Mouse (Mus musculus) neural tube, embryonic 13.5 days (tissue): ENCODE measurements around the gene Vmn1r188. TPM values are rescaled to one million over a fixed set of nuclear protein-coding genes. Genes with fewer than 3 reads are reported as not detected.
"Not testable (repeated sequence)": the region's sequence is repeated elsewhere in the genome, so short reads cannot be mapped to it uniquely, and the experiment has no call there.

Experiments used
- ATAC-seq: fragments of 200-750 bp; cut with Nextera tagmentation; 2 replicates; pipeline ENCODE4 v1.8.0; 2017; ENCODE audit warnings: low read depth, mild to moderate bottlenecking, moderate TSS enrichment, moderate library complexity
- H3K27ac ChIP-seq: fragments of 300-500 bp; sonication (generic); replicated peaks from 2 replicates; pipeline ENCODE4 v1.5.1; 2015; ENCODE audit warnings: moderate library complexity, mild to moderate bottlenecking, inconsistent platforms
- H3K27me3 ChIP-seq: fragments of 300-500 bp; sonication (generic); 2 replicates; pipeline ENCODE4 v1.6.1; 2015; ENCODE audit warnings: mild to moderate bottlenecking, inconsistent platforms
- H3K36me3 ChIP-seq: fragments of 300-500 bp; sonication (generic); 2 replicates; pipeline ENCODE4 v1.6.1; 2015; ENCODE audit warnings: mild to moderate bottlenecking, inconsistent platforms
- H3K4me1 ChIP-seq: fragments of 300-500 bp; sonication (generic); replicated peaks from 2 replicates; pipeline ENCODE4 v1.6.1; 2015; ENCODE audit warnings: inconsistent platforms
- H3K4me2 ChIP-seq: fragments of 300-500 bp; sonication (generic); 2 replicates; pipeline ENCODE4 v1.6.1; 2015; ENCODE audit warnings: inconsistent platforms, mild to moderate bottlenecking, moderate library complexity
- H3K4me3 ChIP-seq: fragments of 300-500 bp; sonication (generic); 2 replicates; pipeline ENCODE4 v1.5.1; 2015; ENCODE audit warnings: mild to moderate bottlenecking, inconsistent platforms
- H3K9ac ChIP-seq: fragments of 300-500 bp; sonication (generic); 2 replicates; pipeline ENCODE4 v1.6.1; 2015; ENCODE audit warnings: moderate library complexity, mild to moderate bottlenecking, inconsistent platforms
- H3K9me3 ChIP-seq: fragments of 300-500 bp; sonication (generic); 2 replicates; pipeline ENCODE4 v1.6.1; 2016; ENCODE audit warnings: inconsistent platforms
- WGBS: fragments of 180-500 bp; shearing (Covaris S2); methylation state at CpG from one replicate; pipeline ENCODE4 v1.1.7; 2015; 5-methylcytosine and 5-hydroxymethylcytosine counted together
- polyA plus RNA-seq: library from polyadenylated mRNA; unstranded; fragments of >200 nt; fragmentation: Nextera tagmentation; extraction: Ambion mirVana; gene quantifications from 2 replicates; pipeline ENCODE4 v1.2.1, GENCODE M21; 2015

The Vmn1r188 gene
- not detected in 2 replicates for polyA plus RNA-seq

DNA sequence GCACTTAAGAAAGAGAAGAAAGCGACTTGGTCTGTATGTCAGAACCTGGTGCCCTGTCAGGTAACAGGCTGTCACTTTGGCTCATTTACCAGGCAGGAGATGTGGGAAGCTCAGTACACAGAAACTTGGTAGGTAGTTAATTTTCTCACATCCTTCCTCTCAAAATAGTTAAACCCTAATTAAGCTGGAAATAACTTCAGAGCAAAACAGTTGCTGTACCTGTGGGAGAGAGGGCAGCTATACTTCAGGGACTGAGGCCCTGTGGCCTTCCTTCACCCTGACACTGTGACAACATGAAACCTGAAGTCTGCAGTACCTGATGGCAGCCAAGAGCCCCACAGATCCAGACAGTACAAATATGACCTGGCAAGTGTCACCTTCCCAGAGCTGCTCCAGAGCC is at the start of gene Vmn1r188:
Vmn1r188 (plus strand) TSS at position 301 of the 400 bp plus-strand sequence.
- H3K9ac ChIP-seq, H3K27me3 ChIP-seq, ATAC-seq, H3K36me3 ChIP-seq, H3K9me3 ChIP-seq, H3K4me3 ChIP-seq, H3K27ac ChIP-seq, H3K4me2 ChIP-seq, H3K4me1 ChIP-seq: not testable (repeated sequence)
- WGBS = 94% methylated on average over 1 of the region's 1 CpGs

DNA sequence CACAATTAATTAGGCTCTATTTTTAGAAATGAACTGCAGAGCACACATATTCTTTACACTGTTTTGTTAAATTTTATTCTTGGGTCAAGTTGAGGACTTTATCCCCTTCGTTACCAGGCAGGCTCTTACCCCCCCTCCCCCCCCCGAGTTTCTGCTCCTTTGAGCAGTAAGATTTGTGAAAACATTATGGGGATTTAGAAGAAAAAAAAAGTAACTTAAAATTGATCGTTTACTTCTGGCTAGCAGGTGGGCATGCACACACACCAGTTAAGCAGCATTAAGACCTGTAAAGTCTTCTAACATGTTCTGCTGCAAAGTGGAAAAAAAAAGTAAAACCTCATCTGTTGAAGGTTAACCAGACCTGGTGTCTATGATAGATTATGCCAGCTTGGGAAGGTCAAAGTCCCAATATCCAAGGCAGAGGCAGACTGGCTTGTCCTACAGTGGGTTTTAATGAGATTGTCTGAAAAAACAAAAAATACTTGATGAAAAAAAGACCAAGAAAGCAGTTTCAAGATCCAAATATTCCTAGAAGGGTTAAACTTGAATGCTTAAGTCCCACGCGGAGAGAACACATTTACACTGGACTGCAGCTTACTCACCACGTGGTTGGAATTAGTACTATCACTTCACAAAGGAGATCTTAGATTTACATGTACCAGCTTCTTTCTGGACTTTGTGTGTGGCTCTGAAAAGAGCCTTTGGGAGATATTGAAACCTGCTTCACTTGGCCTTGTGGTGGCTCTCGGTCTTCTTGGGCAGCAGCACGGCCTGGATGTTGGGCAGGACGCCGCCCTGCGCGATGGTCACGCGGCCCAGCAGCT is 49.6 kb upstream of the Vmn1r188 start:
- no peak for ATAC-seq
- no peaks in the 10 kb centered on the region for H3K36me3 ChIP-seq
- WGBS = under 1% methylated on average over 14 of the region's 14 CpGs
- peak overlapping the region; percentile 72 for H3K4me2 ChIP-seq
- H3K4me1 ChIP-seq = peaks cover 21% of the 10 kb centered on the region
- no peaks in the 10 kb centered on the region for H3K27me3 ChIP-seq
- H3K9me3 ChIP-seq = no peaks in the 10 kb centered on the region
- peak overlapping the region; percentile 42 for H3K4me3 ChIP-seq
- peak overlapping the region; percentile 59 for H3K9ac ChIP-seq
- H3K27ac ChIP-seq = peak overlapping the region; percentile 7

DNA sequence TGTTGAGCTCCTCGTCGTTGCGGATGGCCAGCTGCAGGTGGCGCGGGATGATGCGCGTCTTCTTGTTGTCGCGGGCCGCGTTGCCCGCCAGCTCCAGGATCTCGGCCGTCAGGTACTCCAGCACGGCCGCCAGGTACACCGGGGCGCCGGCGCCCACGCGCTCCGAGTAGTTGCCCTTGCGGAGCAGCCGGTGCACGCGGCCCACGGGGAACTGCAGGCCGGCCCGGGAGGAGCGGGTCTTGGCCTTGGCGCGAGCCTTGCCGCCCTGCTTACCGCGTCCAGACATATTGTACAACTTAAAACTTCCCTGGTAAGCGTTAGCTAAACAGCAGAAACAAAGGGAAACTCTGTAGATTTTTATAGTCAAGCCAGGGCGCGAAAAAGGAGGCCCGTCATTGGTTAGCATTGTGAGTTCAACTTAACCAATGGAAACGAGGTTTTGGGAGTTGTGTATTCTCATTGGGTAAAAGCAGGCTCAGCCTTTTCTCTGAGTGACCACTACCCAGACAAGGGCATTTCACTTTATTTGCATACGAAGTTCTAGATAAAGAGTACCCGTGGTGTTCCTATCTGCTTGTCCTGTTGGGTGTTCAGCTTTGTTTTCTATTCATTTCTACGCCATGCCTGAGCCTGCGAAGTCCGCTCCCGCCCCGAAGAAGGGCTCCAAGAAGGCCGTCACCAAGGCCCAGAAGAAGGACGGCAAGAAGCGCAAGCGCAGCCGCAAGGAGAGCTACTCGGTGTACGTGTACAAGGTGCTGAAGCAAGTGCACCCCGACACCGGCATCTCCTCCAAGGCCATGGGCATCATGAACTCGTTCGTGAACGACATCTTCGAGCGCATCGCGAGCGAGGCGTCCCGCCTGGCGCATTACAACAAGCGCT is 48.7 kb upstream of the Vmn1r188 start, which contains the start of the genes Hist1h2ah and Hist1h2bk:
Hist1h2ah (minus strand) TSS at position 302 of the 882 bp plus-strand sequence.
Hist1h2bk (plus strand) TSS at position 604 of the 882 bp plus-strand sequence.
- Histone ChIP-seq H3K27ac (peak within 1 kb of the TSS; percentile 79), H3K9ac (peak within 1 kb of the TSS; percentile 70), H3K4me3 (peak within 1 kb of the TSS; percentile 42), H3K4me1 (peaks cover 26% of the 10 kb centered on the region), H3K4me2 (peak within 1 kb of the TSS; percentile 72)
- not testable (repeated sequence) for H3K27me3 ChIP-seq, H3K9me3 ChIP-seq, H3K36me3 ChIP-seq
- under 1% methylated on average over 26 of the region's 69 CpGs for WGBS
- peak; percentile 98 for ATAC-seq

DNA sequence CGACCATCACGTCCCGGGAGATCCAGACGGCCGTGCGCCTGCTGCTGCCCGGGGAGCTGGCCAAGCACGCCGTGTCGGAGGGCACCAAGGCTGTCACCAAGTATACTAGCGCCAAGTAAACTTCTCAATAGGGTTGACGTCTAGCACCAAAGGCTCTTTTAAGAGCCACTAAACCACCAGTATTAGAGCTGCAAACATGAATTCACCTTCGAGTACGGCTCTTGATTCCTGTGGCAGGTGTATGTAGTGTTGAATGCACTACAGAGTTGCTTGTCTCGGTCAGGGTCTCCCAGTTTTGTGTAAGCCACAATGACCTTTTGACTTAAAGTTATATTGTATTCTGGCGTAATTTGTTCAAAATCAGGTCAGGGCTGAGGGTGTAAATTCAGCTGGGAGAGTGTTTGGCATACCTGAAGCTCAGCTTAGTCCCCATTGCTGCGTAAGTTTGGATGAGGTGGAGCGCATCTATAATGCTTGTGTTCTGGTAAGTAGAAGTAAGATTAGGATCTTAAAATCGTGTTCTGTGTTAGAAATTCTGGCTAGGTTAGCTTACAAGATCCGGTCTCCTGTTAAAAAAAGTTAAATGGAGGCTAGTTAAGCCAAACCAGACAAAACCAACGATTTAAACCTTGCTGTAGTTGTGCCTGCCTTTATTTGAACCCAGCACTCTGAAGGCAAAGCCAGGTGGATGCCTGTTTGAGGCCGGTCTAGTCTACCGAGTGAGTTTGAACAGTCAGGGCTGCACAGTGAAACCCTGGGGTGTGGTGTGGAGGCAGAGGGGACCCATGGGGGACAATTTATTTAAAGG is 47.9 kb upstream of the Vmn1r188 start:
- H3K27ac ChIP-seq = peak overlapping the region; percentile 74
- H3K4me1 ChIP-seq = peaks cover 30% of the 10 kb centered on the region
- no peaks in the 10 kb centered on the region for H3K36me3 ChIP-seq
- no peaks in the 10 kb centered on the region for H3K27me3 ChIP-seq
- peak; percentile 16; the same call in 1 of the 2 replicates for ATAC-seq
- H3K9me3 ChIP-seq = no peaks in the 10 kb centered on the region
- H3K9ac ChIP-seq = peak overlapping the region; percentile 70
- WGBS = 3% methylated on average over 21 of the region's 23 CpGs
- H3K4me3 ChIP-seq = peak overlapping the region; percentile 42
- peak overlapping the region; percentile 72 for H3K4me2 ChIP-seq

DNA sequence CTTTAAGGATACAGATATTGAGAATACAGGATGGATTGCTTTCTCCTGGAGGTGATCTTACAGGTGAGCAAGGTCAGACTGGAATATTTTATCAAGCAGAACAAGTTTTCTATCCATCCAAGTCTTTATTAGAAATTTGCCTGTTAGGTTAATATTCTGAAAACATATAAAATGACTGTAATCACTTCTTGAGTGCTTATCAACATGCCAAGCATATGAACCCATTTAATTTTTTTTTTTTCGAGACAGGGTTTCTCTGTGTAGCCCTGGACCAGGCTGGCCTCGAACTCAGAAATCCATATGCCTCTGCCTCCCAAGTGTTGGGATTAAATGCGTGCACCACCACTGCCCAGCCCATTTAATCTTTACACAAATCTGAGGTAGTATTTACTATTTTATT is 47.3 kb upstream of the Vmn1r188 start:
- Histone ChIP-seq H3K27me3 (no peaks in the 10 kb centered on the region), H3K36me3 (no peaks in the 10 kb centered on the region), H3K4me3 (peak overlapping the region; percentile 42; the same call in 1 of the 2 replicates), H3K4me1 (peaks cover 35% of the 10 kb centered on the region), H3K9ac (peak overlapping the region; percentile 70), H3K27ac (0 out of 2 replicates have a peak overlapping the region, but pooled peaks have one; percentile 74), H3K9me3 (no peaks in the 10 kb centered on the region), H3K4me2 (peak overlapping the region; percentile 72)
- no peak for ATAC-seq
- 64% methylated on average over 3 of the region's 3 CpGs for WGBS

DNA sequence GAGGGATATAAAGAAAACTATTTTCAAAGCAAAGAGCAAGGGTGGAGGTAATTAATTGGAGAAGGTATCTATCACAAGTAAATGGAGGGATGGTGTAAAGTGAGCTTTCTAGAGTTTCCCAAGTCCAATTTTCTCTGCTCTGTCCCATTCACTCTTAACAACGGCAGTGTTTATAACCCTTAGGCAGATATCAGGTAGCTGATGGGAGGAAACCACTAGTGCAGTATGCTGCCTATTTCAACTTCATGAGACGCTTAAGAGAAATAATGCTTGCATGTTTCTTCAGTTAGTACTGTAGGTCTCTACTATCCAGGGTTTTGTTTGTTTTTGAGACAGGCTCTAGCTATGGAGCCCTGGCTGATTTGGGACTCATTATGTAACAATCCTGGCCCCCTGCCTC is 46.8 kb upstream of the Vmn1r188 start:
- WGBS = 63% methylated on average over 2 of the region's 2 CpGs
- no peak for ATAC-seq

DNA sequence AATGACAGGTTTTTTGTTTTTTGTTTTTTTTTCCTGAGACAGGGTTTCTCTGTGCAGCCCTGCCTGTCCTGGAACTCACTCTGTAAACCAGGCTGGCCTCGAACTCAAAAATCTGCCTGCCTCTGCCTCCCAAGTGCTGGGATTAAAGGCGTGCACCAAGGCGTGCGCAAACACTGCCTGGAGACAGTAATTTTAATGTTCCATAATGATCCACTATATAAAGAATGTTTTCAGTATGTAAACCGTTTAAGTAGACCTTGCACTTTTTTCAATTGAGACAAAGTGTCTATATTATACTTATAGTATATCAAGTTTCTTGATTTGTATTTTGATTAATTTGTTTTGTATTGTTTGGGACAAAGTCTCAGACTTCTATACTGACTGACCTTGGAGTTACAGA is 44.9 kb upstream of the Vmn1r188 start:
- Histone ChIP-seq H3K4me3 (no peak overlapping the region), H3K4me2 (no peak overlapping the region), H3K4me1 (peaks cover 41% of the 10 kb centered on the region), H3K27me3 (no peaks in the 10 kb centered on the region), H3K36me3 (no peaks in the 10 kb centered on the region), H3K27ac (no peak overlapping the region), H3K9ac (no peak overlapping the region), H3K9me3 (no peaks in the 10 kb centered on the region)
- WGBS = 59% methylated on average over 5 of the region's 5 CpGs
- ATAC-seq = no peak

More for the DNA sequence above, 46.8 kb upstream of the Vmn1r188 start:
- Histone ChIP-seq H3K9ac (no peak overlapping the region), H3K27ac (no peak overlapping the region), H3K36me3 (no peaks in the 10 kb centered on the region), H3K9me3 (no peaks in the 10 kb centered on the region), H3K4me1 (peaks cover 38% of the 10 kb centered on the region), H3K27me3 (no peaks in the 10 kb centered on the region), H3K4me2 (0 out of 2 replicates have a peak overlapping the region, but pooled peaks have one; percentile 72), H3K4me3 (no peak overlapping the region)

DNA sequence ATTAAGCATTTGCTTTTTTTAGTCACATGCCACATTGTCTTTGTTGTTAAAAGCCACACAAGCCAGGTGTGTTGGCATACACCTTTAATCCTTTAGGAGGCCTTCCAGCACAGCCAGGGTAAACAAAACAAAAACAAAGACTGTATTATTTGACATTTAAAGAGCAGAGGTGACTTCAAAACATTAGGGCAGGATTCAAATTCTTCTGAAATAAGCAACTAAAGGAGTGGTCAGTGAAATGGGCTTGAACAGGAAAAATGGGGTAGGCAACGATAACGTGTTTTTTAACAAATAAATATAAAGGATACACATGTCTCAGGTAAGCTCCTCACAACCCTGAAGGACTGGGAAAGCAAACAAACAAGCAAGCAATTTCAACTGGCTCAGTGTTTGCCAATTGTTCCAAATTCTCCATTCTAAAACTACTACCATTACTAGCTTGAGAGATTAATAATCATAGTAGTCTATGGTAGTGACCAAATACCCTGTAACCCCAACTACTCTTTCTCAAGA is 44.2 kb upstream of the Vmn1r188 start:
- no peak overlapping the region; the same call in 1 of the 2 replicates for H3K9ac ChIP-seq

DNA sequence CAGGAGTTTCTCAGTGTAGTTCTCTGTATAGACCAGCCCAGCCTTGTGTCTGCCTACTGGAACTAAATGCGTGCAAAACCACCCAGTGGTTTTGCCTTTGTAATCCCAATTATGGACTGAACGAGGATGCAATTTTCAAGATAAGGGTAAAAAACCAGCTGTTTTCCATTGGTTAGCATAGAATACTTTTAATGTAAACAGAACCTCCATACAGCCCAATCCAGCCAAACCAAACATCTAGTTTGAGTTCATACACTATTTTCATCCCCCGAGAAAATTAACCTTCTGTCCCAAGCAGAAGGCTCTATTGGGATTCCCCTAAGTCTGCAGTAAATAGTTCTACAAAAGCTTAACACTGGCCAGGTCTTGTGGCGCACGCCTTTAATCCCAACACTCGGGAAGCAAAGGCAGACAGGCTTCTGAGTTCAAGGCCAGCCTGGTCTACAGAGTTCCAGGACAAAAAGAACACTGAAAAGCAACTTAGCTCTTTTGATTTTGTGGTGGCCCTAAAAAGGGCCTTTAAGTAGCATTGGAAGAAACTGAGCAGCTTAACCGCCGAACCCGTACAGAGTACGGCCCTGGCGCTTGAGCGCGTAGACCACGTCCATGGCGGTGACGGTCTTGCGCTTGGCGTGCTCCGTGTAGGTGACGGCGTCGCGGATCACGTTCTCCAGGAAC is 43.6 kb upstream of the Vmn1r188 start:
- Histone ChIP-seq H3K27me3 (no peaks in the 10 kb centered on the region), H3K4me3 (peak overlapping the region; percentile 41), H3K4me1 (peaks cover 38% of the 10 kb centered on the region), H3K9me3 (no peaks in the 10 kb centered on the region), H3K9ac (peak overlapping the region; percentile 66), H3K4me2 (peak overlapping the region; percentile 78), H3K27ac (peak overlapping the region; percentile 88), H3K36me3 (no peaks in the 10 kb centered on the region)
- 0 out of 2 replicates have a peak, but pooled peaks have one; percentile 6 for ATAC-seq
- WGBS = under 1% methylated on average over 20 of the region's 24 CpGs

More for the DNA sequence above, 44.2 kb upstream of the Vmn1r188 start:
- peak overlapping the region; percentile 41 for H3K4me3 ChIP-seq
- H3K9me3 ChIP-seq = no peaks in the 10 kb centered on the region
- ATAC-seq = no peak
- H3K27ac ChIP-seq = no peak overlapping the region
- 11% methylated on average over 2 of the region's 2 CpGs for WGBS
- no peaks in the 10 kb centered on the region for H3K36me3 ChIP-seq
- no peaks in the 10 kb centered on the region for H3K27me3 ChIP-seq
- H3K4me1 ChIP-seq = peaks cover 39% of the 10 kb centered on the region
- H3K4me2 ChIP-seq = peak overlapping the region; percentile 78

DNA sequence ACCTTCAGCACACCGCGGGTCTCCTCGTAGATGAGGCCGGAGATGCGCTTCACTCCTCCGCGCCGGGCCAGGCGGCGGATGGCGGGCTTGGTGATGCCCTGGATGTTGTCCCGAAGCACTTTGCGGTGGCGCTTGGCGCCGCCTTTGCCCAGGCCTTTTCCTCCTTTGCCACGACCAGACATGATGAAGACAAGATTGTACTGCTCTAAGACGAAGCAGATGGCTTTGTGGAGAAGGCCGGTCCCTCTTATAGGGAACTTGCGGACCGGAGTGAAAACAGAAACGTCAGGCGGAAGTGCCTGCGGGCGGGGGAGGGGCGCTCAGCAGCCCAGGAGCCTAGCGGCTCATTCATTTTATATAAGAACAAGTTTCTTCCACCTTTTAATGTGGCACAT is 43.1 kb upstream of the Vmn1r188 start, which contains the start of gene Hist1h4i:
Hist1h4i (minus strand) TSS at position 221 of the 395 bp plus-strand sequence.
- H3K9ac ChIP-seq = peak within 1 kb of the TSS; percentile 66
- peaks cover 37% of the 10 kb centered on the region for H3K4me1 ChIP-seq
- not testable (repeated sequence) for H3K36me3 ChIP-seq, H3K27me3 ChIP-seq, H3K9me3 ChIP-seq
- peak within 1 kb of the TSS; percentile 78 for H3K4me2 ChIP-seq
- H3K4me3 ChIP-seq = peak within 1 kb of the TSS; percentile 41
- WGBS = 0% methylated on average over 22 of the region's 27 CpGs
- peak; percentile 49 for ATAC-seq
- peak within 1 kb of the TSS; percentile 88 for H3K27ac ChIP-seq
